Mouse (Mus musculus): ENCODE measurements around the gene Nicn1.
A peak's percentile ranks its signal among the peaks of the same experiment; 100 is the strongest.
"Not testable (repeated sequence)": the region's sequence is repeated elsewhere in the genome, so short reads cannot be mapped to it uniquely, and the experiment has no call there.

The Nicn1 gene

GRCm38 (mm10) chr9:108280071-108280828, 10.0 kb upstream of the Nicn1 start:
- DNase-seq (ENCODE audit: low spot score): no peak

- peak; percentile 71 for DNase-seq (ENCODE audit: low spot score)
Measured at GRCm38 (mm10) chr9:108284410-108284809, 5.8 kb upstream of the Nicn1 start.

- not testable (repeated sequence) for DNase-seq (ENCODE audit: low spot score)
Measured at GRCm38 (mm10) chr9:108287526-108288238, 2.5 kb upstream of the Nicn1 start.

GRCm38 (mm10) chr9:108289347-108289746, 882 bp upstream of the Nicn1 start:
- DNase-seq (ENCODE audit: low spot score): no peak

GRCm38 (mm10) chr9:108290773-108291172, 544 bp downstream of the Nicn1 start:
- no peak for DNase-seq (ENCODE audit: low spot score)

- no peak for DNase-seq (ENCODE audit: low spot score)
Measured at GRCm38 (mm10) chr9:108296453-108297355, 6.5 kb downstream of the Nicn1 start, which contains the start of gene Amt. Amt (plus strand) TSS chr9:108296853.

- no peak for DNase-seq (ENCODE audit: low spot score)
Measured at GRCm38 (mm10) chr9:108301853-108302252, 11.6 kb downstream of the Nicn1 start.

- DNase-seq (ENCODE audit: low spot score): no peak
Measured at GRCm38 (mm10) chr9:108304716-108305115, 14.5 kb downstream of the Nicn1 start.

- no peak for DNase-seq (ENCODE audit: low spot score)
Measured at GRCm38 (mm10) chr9:108305170-108305569, 14.9 kb downstream of the Nicn1 start.

- DNase-seq (ENCODE audit: low spot score): peak; percentile 100
Measured at GRCm38 (mm10) chr9:108305629-108306520, 15.6 kb downstream of the Nicn1 start, which contains the start of the genes Rhoa and Tcta. Rhoa (plus strand) TSS chr9:108306129. Tcta (minus strand) TSS chr9:108306160.

- peak; percentile 86 for DNase-seq (ENCODE audit: low spot score)
Measured at GRCm38 (mm10) chr9:108306571-108306980, 16.3 kb downstream of the Nicn1 start.

- no peak for DNase-seq (ENCODE audit: low spot score)
Measured at GRCm38 (mm10) chr9:108307021-108307807, 17.0 kb downstream of the Nicn1 start.

GRCm38 (mm10) chr9:108308141-108308540, 17.9 kb downstream of the Nicn1 start:
- DNase-seq (ENCODE audit: low spot score): no peak

GRCm38 (mm10) chr9:108317572-108317971, 27.3 kb downstream of the Nicn1 start:
- no peak for DNase-seq (ENCODE audit: low spot score)

- no peak for DNase-seq (ENCODE audit: low spot score)
Measured at GRCm38 (mm10) chr9:108318462-108318861, 28.2 kb downstream of the Nicn1 start.

GRCm38 (mm10) chr9:108322054-108322453, 31.8 kb downstream of the Nicn1 start:
- not testable (repeated sequence) for DNase-seq (ENCODE audit: low spot score)

- no peak for DNase-seq (ENCODE audit: low spot score)
Measured at GRCm38 (mm10) chr9:108324784-108325183, 34.6 kb downstream of the Nicn1 start.

- DNase-seq (ENCODE audit: low spot score): no peak
Measured at GRCm38 (mm10) chr9:108325811-108326210, 35.6 kb downstream of the Nicn1 start.

GRCm38 (mm10) chr9:108337848-108338550, 47.8 kb downstream of the Nicn1 start:
- DNase-seq (ENCODE audit: low spot score): no peak

- peak; percentile 10 for DNase-seq (ENCODE audit: low spot score)
Measured at GRCm38 (mm10) chr9:108338551-108338885, 48.3 kb downstream of the Nicn1 start.

All from T-cell, adult 2 months (primary cell).